Mouse (Mus musculus) leukemia stem cell, adult 10-12 weeks (primary cell): ENCODE measurements around the gene Grhpr. TPM values are rescaled to one million over a fixed set of nuclear protein-coding genes. Genes with fewer than 3 reads are reported as not detected.

Experiments used
- polyA plus RNA-seq: library from polyadenylated mRNA; stranded (reverse); fragments of >175 nt; gene quantifications from 2 replicates; pipeline ENCODE4 v1.2.3, GENCODE M21; 2012; ENCODE audit warnings: low replicate concordance

Gene Grhpr
- 10.2 and 22.9 TPM in 2 replicates for polyA plus RNA-seq

GRCm38 (mm10) chr4:44981280-44981973 is at the start of gene Grhpr:
Gene Grhpr, plus strand, starts transcription at chr4:44981395.

GRCm38 (mm10) chr4:45012105-45012975 is 31.1 kb downstream of the Grhpr start, which contains the start of gene Zbtb5:
Gene Zbtb5, minus strand, starts transcription at chr4:45012412.

GRCm38 (mm10) chr4:45018452-45018980 is 37.3 kb downstream of the Grhpr start, which contains the start of gene Polr1e:
Gene Polr1e, plus strand, starts transcription at chr4:45018583.

Other genes with a start within 250 kb of the Grhpr start
- gene Zcchc7, start 225.5 kb upstream of the Grhpr start, polyA plus RNA-seq, result 18.9 and 28.8 TPM in 2 replicates
- gene Zbtb5, start 31.0 kb downstream of the Grhpr start, polyA plus RNA-seq, result 1.7 and 2.8 TPM in 2 replicates
- gene Polr1e, start 37.2 kb downstream of the Grhpr start, polyA plus RNA-seq, result 2.6 and 8.1 TPM in 2 replicates
- 9.8 and 10.5 TPM in 2 replicates for gene Fbxo10, start 103.2 kb downstream of the Grhpr start, polyA plus RNA-seq
- 39.9 and 84.2 TPM in 2 replicates for gene Tomm5, start 126.7 kb downstream of the Grhpr start, polyA plus RNA-seq
- gene Frmpd1, start 203.5 kb downstream of the Grhpr start, polyA plus RNA-seq, result 2.8 and 2.9 TPM in 2 replicates